Mouse (Mus musculus): ENCODE measurements at regions not wholly inside any gene's neighbourhood (a gene's known extent, or its start where the extent isn't known, plus 50 kb on each side); places are given as distances from the start of the nearest gene placed in this dataset.

DNA sequence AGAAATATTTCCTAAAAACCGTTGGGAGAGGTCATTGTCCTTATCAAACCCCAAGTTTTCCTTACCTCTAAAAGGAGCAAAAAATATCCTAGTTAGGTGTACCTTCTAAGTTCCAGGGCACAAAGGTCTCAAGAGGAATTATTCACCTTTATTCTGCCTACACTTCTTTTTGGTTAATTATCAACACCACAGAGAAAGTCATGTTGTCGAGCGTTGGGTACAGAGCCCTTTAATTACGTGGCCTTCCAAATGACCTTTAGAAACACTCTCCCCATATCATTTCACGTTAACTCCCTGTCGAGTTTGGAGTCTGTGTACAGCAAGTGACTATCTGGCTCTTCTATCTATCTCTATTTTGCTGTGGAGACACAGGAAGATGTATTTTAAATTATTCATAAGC, 90.7 kb upstream of the Gm765 start:
- TF ChIP-seq E2F4 (IDR thresholded peaks at IDR 0.05; ENCODE audit: insufficient read depth) (no peak), MYOG (IDR thresholded peaks at IDR 0.05; ENCODE audit: control insufficient read depth in 1 of 3, insufficient read depth in 1 of 3, insufficient read length in 2 of 3, low read depth in 2 of 3) (no peak), POLR2AphosphoS2 (IDR thresholded peaks at IDR 0.05; ENCODE audit: insufficient read length, low read depth) (no peak), TCF12 (IDR thresholded peaks at IDR 0.05; ENCODE audit: insufficient read depth, poor library complexity, severe bottlenecking) (no peak), CEBPB (IDR thresholded peaks at IDR 0.05; ENCODE audit: insufficient read depth, poor library complexity, severe bottlenecking) (no peak), USF1 (IDR thresholded peaks at IDR 0.05; ENCODE audit: low read depth) (no peak), POLR2A (IDR thresholded peaks at IDR 0.05; ENCODE audit: insufficient read length, low read depth) (no peak), TCF3 (IDR thresholded peaks at IDR 0.05; ENCODE audit: insufficient read length, low read depth) (no peak)

All from myocyte (in vitro differentiated cells).